Mouse (Mus musculus): ENCODE data around the gene Chmp6.
A peak's percentile ranks its signal among the peaks of the same experiment; 100 is the strongest.

GRCm38 (mm10) chr11:119947897-119948296 is 34.7 kb downstream of the Chmp6 start:
- TF ChIP-seq EP300 (IDR thresholded peaks at IDR 0.05; ENCODE audit: low read depth) = no peak
- TF ChIP-seq CTCF (IDR thresholded peaks at IDR 0.05; ENCODE audit: low read depth) = peak; percentile 36

Measured in liver, embryonic 14.5 days (tissue).